Mouse (Mus musculus) megakaryocyte, embryonic 14.5 days (primary cell): ENCODE measurements at regions not wholly inside any gene's neighbourhood (a gene's known extent, or its start where the extent isn't known, plus 50 kb on each side); places are given as distances from the start of the nearest gene placed in this dataset.

Experiments
- FLI1 ChIP-seq: IDR thresholded peaks from 2 replicates; pipeline ENCODE4 v1.6.1; 2012; ENCODE audit warnings: low read length, inconsistent platforms, mixed read lengths
- GATA1 ChIP-seq: IDR thresholded peaks from 3 replicates; pipeline ENCODE4 v1.6.1; 2012; ENCODE audit warnings: mixed read lengths, low read length, inconsistent platforms, borderline replicate concordance

GRCm38 (mm10) chr10:117568472-117569300 lies 60.6 kb upstream of the Cpm start:
- TF ChIP-seq GATA1 (no peak), FLI1 (no peak)
